8 mouse cellular contexts compared by ENCODE assay signal in the genomic region with DNA sequence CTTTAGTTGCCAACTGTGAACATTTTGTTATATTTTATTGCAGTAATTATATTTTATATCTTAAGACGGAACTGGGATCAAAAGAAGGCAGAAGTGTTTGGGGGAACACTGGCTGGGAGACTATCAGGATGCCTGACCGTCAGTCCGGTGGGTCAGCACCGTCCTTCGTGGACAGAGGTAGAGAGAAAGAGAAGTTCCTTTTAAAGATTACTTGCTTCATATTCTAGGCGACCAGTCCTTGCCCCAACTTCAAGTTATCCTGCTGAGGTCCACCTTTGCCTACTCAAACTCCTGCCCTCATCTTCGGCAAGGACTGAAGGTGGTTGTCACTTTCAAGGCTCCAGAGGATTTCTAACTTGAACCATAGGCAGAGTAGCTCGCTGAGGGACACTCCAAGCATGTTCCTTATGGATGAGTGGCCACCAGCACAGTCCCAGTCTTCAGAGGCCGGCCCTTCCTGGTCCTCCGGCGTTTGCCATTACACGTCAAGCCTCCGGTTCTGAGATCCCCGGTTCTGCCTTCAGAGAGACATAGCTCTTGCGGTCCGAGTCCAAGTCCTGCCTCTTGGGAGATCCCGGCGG. TPM values are rescaled to one million over a fixed set of nuclear protein-coding genes. Genes with fewer than 3 reads are reported as not detected.
DNase-seq lines count a peak whose midpoint lies in the region; ATAC-seq and TF ChIP-seq lines count a peak whose summit lies in the region.

No protein-coding gene starts in this region.

- peak overlapping the region; percentile 94 for H3K4me3 ChIP-seq in testis, adult 2 months (ENCODE audit: control insufficient read depth, low read depth, low read length)
- H3K4me3 ChIP-seq in liver, embryonic 13.5 days (replicated peaks) = peak overlapping the region; percentile 83

- no peaks in the 10 kb centered on the region; the same call in 1 of the 2 replicates for H3K27me3 ChIP-seq in testis, adult 2 months (ENCODE audit: control insufficient read depth, insufficient read depth, low read length)
- H3K27me3 ChIP-seq in liver, embryonic 13.5 days = no peaks in the 10 kb centered on the region

- no peak for TF ChIP-seq CTCF in testis, adult 2 months (IDR thresholded peaks at IDR 0.05; ENCODE audit: control insufficient read depth, insufficient read depth, insufficient replicate concordance, low read depth, low read length)

- H3K4me2 ChIP-seq in liver, embryonic 13.5 days = peak overlapping the region; percentile 88

- no peaks in the 10 kb centered on the region for H3K36me3 ChIP-seq in testis, adult 2 months (ENCODE audit: control insufficient read depth, insufficient read depth, low read length)
- H3K36me3 ChIP-seq in liver, embryonic 13.5 days = no peaks in the 10 kb centered on the region

- H3K27ac ChIP-seq in testis, adult 2 months (ENCODE audit: control insufficient read depth, insufficient read depth, low read depth, low read length) = peak overlapping the region; percentile 95
- peak overlapping the region; percentile 66 for H3K27ac ChIP-seq in liver, embryonic 13.5 days

- H3K9ac ChIP-seq in liver, embryonic 13.5 days = peak overlapping the region; percentile 92

- H3K4me1 ChIP-seq in testis, adult 2 months (ENCODE audit: control insufficient read depth, insufficient read depth, low read length) = peaks cover 16% of the 10 kb centered on the region
- peaks cover 33% of the 10 kb centered on the region for H3K4me1 ChIP-seq in liver, embryonic 13.5 days (replicated peaks)

- ATAC-seq in liver, embryonic 13.5 days (ENCODE audit: low read depth) = peak; percentile 8

- 1% methylated on average over 18 of the region's 18 CpGs for WGBS in liver, embryonic 13.5 days (ENCODE audit: insufficient replicate concordance)

- TF ChIP-seq POLR2A in testis, adult 2 months (IDR thresholded peaks at IDR 0.05; ENCODE audit: control insufficient read depth, low read depth, low read length) = no peak

- peak; percentile 2 to 10 for DNase-seq in adrenal gland, postnatal 36 days
- no peak for DNase-seq in adrenal gland, adult 2 months
- DNase-seq in testis, postnatal 14 days (ENCODE audit: low spot score) = no peak
- no peak for DNase-seq in liver, embryonic 13.5 days
- no peak for DNase-seq in yolk sac, embryonic 10.5 days (ENCODE audit: low spot score)
- no peak for DNase-seq in adrenal gland, postnatal 4 days (ENCODE audit: low spot score in 2 of 2)
- no peak for DNase-seq in adrenal gland, postnatal 14 days

- H3K9me3 ChIP-seq in liver, embryonic 13.5 days (replicated peaks) = no peaks in the 10 kb centered on the region

RNA-seq across cellular contexts. Expression of gene Ppm1l, which starts 0.8 kb away (rescaled TPM):
- 10 to 100 TPM; 13.5 to 15.9 TPM for total RNA-seq in adrenal gland, postnatal 36 days (2021)
- total RNA-seq in adrenal gland, adult 2 months (2021) = 10 to 100 TPM; 12.2 to 13.5 TPM
- polyA plus RNA-seq in adrenal gland, adult 2 months (2012; rRNA removed) = 2.4 and 3.1 TPM in 2 replicates
- 2.2 and 2.4 TPM in 2 replicates for polyA plus RNA-seq in testis, adult 2 months (2012; rRNA removed)
- 4.5 and 5.4 TPM in 2 replicates for polyA plus RNA-seq in liver, embryonic 13.5 days (2015; fragmentation: Nextera tagmentation; extraction: Ambion mirVana)
- 10 to 100 TPM; 15.6 to 17.0 TPM for total RNA-seq in adrenal gland, postnatal 4 days (2021)
- 12.6 and 13.5 TPM in 2 replicates for total RNA-seq in adrenal gland, postnatal 14 days (2021)

Comparison
In these comparisons a context has a peak if more than half of its experiments do, and no peak if none do; other contexts are left out.
1. DNase-seq: peak in adrenal gland, postnatal 36 days (2 of 2); none in adrenal gland, adult 2 months (single experiment), testis, postnatal 14 days (single experiment), liver, embryonic 13.5 days (single experiment), yolk sac, embryonic 10.5 days (single experiment), adrenal gland, postnatal 4 days (0 of 2) and adrenal gland, postnatal 14 days (single experiment).